Mouse (Mus musculus): ENCODE data around the gene Rassf3.

Gene Rassf3

DNA sequence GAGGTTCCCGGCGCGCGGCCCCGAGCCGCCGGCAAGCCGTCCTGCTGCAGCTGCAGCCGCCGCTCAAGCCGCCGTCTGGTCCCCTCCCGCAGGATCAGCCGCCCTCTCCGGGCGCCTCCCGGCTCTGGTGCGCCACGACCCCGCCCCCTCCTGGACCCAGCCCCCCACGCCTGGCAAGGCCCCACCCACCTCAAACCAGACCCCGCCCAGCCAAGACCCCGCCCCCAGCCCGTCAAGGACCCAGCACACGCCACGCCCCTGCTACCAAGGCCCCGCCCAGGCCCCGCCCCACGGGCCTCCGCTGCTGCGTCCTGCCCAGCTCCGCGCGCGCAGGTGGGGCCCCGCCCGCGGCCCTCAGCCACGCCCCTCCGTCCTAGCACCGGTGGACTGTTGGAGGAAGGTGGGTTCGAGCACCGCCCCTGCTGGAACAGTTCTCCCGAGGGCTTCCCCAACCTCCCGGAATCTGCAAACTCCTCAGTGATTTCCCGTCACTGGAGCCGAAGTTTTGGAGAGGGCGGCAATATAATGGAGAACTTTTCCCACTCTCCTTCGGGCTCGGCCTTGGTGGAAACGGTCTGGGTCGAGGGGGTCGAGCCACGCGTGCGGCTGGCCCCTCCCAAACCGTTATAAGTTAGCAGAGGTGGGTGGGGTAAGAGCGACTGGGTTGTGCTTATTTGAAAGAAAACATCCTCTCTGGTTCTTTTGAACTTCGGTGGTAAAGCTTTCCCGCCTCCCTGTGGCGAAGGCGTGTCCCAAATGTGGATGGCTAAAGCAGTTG lies at the start of gene Rassf3:
Gene Rassf3 (minus strand): TSS at position 158 of the 778 bp plus-strand sequence.
- peaks cover 53% of the 10 kb centered on the region for H3K4me1 ChIP-seq (replicated peaks; ENCODE audit: low read depth, low read length)
- no peaks in the 10 kb centered on the region for H3K9me3 ChIP-seq (ENCODE audit: low read length)
- peaks cover 17% of the 10 kb centered on the region for H3K27me3 ChIP-seq (ENCODE audit: insufficient read depth, low read length)
- TF ChIP-seq NANOG (IDR thresholded peaks at IDR 0.05; ENCODE audit: borderline replicate concordance, low read length) = no peak
- TF ChIP-seq POU5F1 (IDR thresholded peaks at IDR 0.05; ENCODE audit: borderline replicate concordance, low read length) = no peak
- no peak for TF ChIP-seq CTCF (conservative IDR thresholded peaks at IDR 0.05; ENCODE audit: low read length)
- H3K4me3 ChIP-seq (replicated peaks; ENCODE audit: low read length) = peak within 1 kb of the TSS; percentile 92
- no peaks in the 10 kb centered on the region for H3K36me3 ChIP-seq (ENCODE audit: insufficient read depth, low read length)

DNA sequence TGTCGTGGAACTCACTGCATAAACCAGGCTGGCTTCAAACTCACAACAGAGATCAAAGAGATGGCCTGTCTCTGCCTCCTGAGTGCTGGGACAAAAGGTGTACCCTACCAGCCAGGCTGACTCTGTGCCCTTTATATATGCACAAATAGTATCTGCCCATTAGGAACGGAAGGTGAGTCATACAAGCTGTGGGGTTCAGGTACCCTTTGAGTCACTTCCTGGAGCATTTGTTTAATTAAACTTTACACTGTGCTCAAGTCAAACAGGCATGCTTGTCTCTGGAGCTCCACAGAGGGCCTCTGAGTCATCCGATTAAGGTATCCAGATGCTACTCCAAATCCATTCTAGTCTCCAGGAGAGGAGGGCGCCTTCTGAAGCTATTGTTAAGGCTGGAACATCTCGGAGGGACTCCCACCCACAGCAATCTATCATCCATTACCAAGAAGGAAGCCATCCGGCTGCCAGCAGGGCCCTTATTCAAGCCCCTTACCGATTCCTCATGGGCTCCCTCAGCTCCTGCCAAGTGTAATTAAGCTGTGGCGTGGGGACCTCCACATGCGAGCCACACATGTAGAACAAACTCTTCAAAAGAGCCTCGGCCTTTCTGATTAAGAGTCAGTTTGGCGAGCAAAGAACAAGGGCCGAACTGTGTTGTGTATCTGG lies 44.9 kb upstream of the Rassf3 start:
- peaks cover 18% of the 10 kb centered on the region for H3K4me1 ChIP-seq (replicated peaks; ENCODE audit: low read depth, low read length)
- TF ChIP-seq CTCF (conservative IDR thresholded peaks at IDR 0.05; ENCODE audit: low read length) (no peak), POU5F1 (IDR thresholded peaks at IDR 0.05; ENCODE audit: borderline replicate concordance, low read length) (no peak), NANOG (IDR thresholded peaks at IDR 0.05; ENCODE audit: borderline replicate concordance, low read length) (no peak)
- no peaks in the 10 kb centered on the region for H3K36me3 ChIP-seq (ENCODE audit: insufficient read depth, low read length)
- H3K4me3 ChIP-seq (replicated peaks; ENCODE audit: low read length) = no peak overlapping the region
- no peaks in the 10 kb centered on the region for H3K27me3 ChIP-seq (ENCODE audit: insufficient read depth, low read length)
- H3K9me3 ChIP-seq (ENCODE audit: low read length) = no peaks in the 10 kb centered on the region

- TF ChIP-seq NANOG (IDR thresholded peaks at IDR 0.05; ENCODE audit: borderline replicate concordance, low read length) = no peak
- TF ChIP-seq POU5F1 (IDR thresholded peaks at IDR 0.05; ENCODE audit: borderline replicate concordance, low read length) = no peak
- TF ChIP-seq CTCF (conservative IDR thresholded peaks at IDR 0.05; ENCODE audit: low read length) = no peak
Measured at GRCm38 (mm10) chr10:121519710-121520109, 43.6 kb upstream of the Rassf3 start.

DNA sequence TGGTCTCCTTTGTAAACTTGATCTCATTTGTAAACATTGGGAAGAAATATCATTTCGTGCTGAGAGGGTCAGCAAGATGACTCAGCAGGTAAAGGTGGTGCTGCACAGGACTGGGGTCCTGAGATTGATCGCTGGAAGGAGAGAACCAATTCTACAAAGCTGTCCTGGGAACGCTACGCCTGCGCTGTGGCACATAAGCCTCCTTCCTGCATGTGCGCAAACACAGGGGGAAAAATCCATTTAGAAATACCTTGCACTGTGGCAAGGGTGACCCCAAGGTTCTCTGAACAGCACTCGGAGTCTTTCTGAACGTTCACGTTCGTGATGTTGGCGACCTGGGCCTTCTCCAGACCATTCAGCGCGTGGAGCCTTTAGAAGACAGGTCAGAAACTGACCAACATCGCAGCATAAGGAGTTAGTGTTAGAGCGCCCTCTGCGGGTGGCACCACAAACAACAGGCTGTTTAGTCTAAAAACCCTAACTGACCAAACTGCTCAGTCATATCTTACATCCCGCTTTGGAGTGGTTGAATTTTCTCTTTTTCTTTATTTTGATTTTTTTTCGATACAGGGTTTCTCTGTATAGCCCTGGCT lies 40.0 kb upstream of the Rassf3 start:
- Histone ChIP-seq H3K4me1 (replicated peaks; ENCODE audit: low read depth, low read length) (peaks cover 14% of the 10 kb centered on the region), H3K27me3 (ENCODE audit: insufficient read depth, low read length) (no peaks in the 10 kb centered on the region), H3K4me3 (replicated peaks; ENCODE audit: low read length) (0 out of 2 replicates have a peak overlapping the region, but pooled peaks have one; percentile 5), H3K9me3 (ENCODE audit: low read length) (no peaks in the 10 kb centered on the region), H3K36me3 (ENCODE audit: insufficient read depth, low read length) (no peaks in the 10 kb centered on the region)
- no peak for TF ChIP-seq NANOG (IDR thresholded peaks at IDR 0.05; ENCODE audit: borderline replicate concordance, low read length)
- TF ChIP-seq CTCF (conservative IDR thresholded peaks at IDR 0.05; ENCODE audit: low read length) = peak; percentile 86

More at GRCm38 (mm10) chr10:121519710-121520109, 43.6 kb upstream of the Rassf3 start:
- Histone ChIP-seq H3K27me3 (ENCODE audit: insufficient read depth, low read length) (no peaks in the 10 kb centered on the region), H3K4me1 (replicated peaks; ENCODE audit: low read depth, low read length) (peaks cover 18% of the 10 kb centered on the region), H3K9me3 (ENCODE audit: low read length) (no peaks in the 10 kb centered on the region), H3K4me3 (replicated peaks; ENCODE audit: low read length) (no peak overlapping the region), H3K36me3 (ENCODE audit: insufficient read depth, low read length) (no peaks in the 10 kb centered on the region)

GRCm38 (mm10) chr10:121509751-121510643 lies 33.9 kb upstream of the Rassf3 start:
- TF ChIP-seq POU5F1 (IDR thresholded peaks at IDR 0.05; ENCODE audit: borderline replicate concordance, low read length) (no peak), CTCF (conservative IDR thresholded peaks at IDR 0.05; ENCODE audit: low read length) (no peak), NANOG (IDR thresholded peaks at IDR 0.05; ENCODE audit: borderline replicate concordance, low read length) (no peak)
- Histone ChIP-seq H3K4me3 (replicated peaks; ENCODE audit: low read length) (peak overlapping the region; percentile 53), H3K4me1 (replicated peaks; ENCODE audit: low read depth, low read length) (peaks cover 52% of the 10 kb centered on the region), H3K9me3 (ENCODE audit: low read length) (no peaks in the 10 kb centered on the region), H3K36me3 (ENCODE audit: insufficient read depth, low read length) (no peaks in the 10 kb centered on the region), H3K27me3 (ENCODE audit: insufficient read depth, low read length) (no peaks in the 10 kb centered on the region)

DNA sequence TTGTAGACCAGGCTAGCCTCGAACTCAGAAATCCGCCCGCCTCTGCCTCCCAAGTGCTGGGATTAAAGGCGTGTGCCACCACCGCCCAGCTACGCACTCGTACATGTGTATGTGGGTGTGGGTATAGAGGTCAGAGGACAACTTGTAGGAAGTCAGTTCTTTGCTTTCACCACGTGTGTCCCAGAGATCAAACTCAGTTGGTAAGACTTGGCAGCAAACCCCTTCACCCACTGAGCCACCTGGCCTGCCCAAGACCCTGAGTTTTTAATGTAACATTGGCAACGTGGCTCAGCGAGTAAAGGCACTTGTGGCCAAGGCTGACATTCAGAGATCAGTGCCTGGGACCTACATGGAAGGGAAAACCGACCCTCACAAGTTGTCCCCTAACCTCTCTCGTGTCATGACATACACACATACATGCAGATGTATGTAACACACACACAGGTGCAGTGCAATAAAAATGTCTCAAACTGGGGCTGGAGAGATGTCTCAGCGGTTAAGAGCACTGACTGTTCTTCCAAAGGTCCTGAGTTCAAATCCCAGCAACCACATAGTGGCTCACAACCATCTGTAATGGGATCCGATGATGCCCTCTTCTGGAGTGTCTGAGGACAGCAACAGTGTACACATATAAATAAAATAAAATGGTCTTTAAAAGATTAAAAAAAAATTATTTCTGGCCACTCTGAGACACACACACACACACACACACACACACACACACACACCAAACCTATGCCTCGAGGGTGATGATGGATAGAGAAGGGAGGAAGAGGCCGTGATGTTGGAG lies 31.8 kb upstream of the Rassf3 start:
- no peaks in the 10 kb centered on the region for H3K27me3 ChIP-seq (ENCODE audit: insufficient read depth, low read length)
- H3K4me1 ChIP-seq (replicated peaks; ENCODE audit: low read depth, low read length) = peaks cover 58% of the 10 kb centered on the region
- no peaks in the 10 kb centered on the region for H3K9me3 ChIP-seq (ENCODE audit: low read length)
- peak overlapping the region; percentile 56; the same call in 1 of the 2 replicates for H3K4me3 ChIP-seq (replicated peaks; ENCODE audit: low read length)
- TF ChIP-seq CTCF (conservative IDR thresholded peaks at IDR 0.05; ENCODE audit: low read length) (peak; percentile 11), POU5F1 (IDR thresholded peaks at IDR 0.05; ENCODE audit: borderline replicate concordance, low read length) (no peak), NANOG (IDR thresholded peaks at IDR 0.05; ENCODE audit: borderline replicate concordance, low read length) (no peak)
- H3K36me3 ChIP-seq (ENCODE audit: insufficient read depth, low read length) = no peaks in the 10 kb centered on the region
